Mouse (Mus musculus) frontal cortex, postnatal 25 days (tissue): ENCODE measurements at regions not wholly inside any gene's neighbourhood (a gene's known extent, or its start where the extent isn't known, plus 50 kb on each side); places are given as distances from the start of the nearest gene placed in this dataset.

Source experiments
- DNase-seq, 2 experiments: peaks; one replicate each; pipeline ENCODE4 v3.0.0; 2022; ENCODE audit warnings: low spot score in 2 of 2

GRCm38 (mm10) chr16:87295727-87296126 lies 58.3 kb upstream of the N6amt1 start:
- no peak for DNase-seq

GRCm38 (mm10) chr16:87292826-87293225 lies 61.2 kb upstream of the N6amt1 start:
- DNase-seq: no peak

GRCm38 (mm10) chr16:87291716-87292115 lies 62.3 kb upstream of the N6amt1 start:
- DNase-seq: no peak

GRCm38 (mm10) chr16:87285639-87286038 lies 68.3 kb upstream of the N6amt1 start:
- no peak for DNase-seq

GRCm38 (mm10) chr16:87284835-87285510 lies 69.0 kb upstream of the N6amt1 start:
- DNase-seq: no peak

- no peak for DNase-seq
These were observed 75.5 kb upstream of the N6amt1 start for GRCm38 (mm10) chr16:87278518-87278917.

GRCm38 (mm10) chr16:87272363-87272762 lies 81.6 kb upstream of the N6amt1 start:
- DNase-seq: no peak

- DNase-seq: no peak
These were observed 85.8 kb upstream of the N6amt1 start for GRCm38 (mm10) chr16:87267954-87268804.

- no peak for DNase-seq
These were observed 86.5 kb upstream of the N6amt1 start for GRCm38 (mm10) chr16:87267517-87267916.

GRCm38 (mm10) chr16:87263571-87263970 lies 90.4 kb upstream of the N6amt1 start:
- no peak for DNase-seq

DNA sequence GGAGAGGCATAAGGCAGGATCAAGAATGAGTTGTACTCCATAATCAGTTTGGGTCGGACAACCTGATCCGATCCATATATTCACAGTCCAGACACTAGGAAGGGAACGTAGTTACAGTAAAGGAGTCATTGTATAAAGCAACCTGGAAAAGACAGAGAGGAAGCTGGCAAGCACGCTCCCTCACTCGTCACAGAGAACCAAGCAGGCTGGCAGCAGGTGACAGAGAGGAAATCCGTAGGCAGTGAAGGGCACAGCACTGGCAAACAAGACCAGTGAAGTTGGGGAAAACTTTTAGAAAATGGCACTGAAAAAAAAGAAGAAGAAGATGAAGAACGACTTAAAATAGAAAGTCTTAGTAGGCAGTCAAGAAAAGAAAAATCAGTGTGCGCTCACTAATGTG lies 90.9 kb upstream of the N6amt1 start:
- DNase-seq: no peak

- no peak for DNase-seq
These were observed 91.5 kb upstream of the N6amt1 start for GRCm38 (mm10) chr16:87262497-87262896.

- no peak for DNase-seq
These were observed 92.5 kb upstream of the N6amt1 start for GRCm38 (mm10) chr16:87261527-87261926.

DNA sequence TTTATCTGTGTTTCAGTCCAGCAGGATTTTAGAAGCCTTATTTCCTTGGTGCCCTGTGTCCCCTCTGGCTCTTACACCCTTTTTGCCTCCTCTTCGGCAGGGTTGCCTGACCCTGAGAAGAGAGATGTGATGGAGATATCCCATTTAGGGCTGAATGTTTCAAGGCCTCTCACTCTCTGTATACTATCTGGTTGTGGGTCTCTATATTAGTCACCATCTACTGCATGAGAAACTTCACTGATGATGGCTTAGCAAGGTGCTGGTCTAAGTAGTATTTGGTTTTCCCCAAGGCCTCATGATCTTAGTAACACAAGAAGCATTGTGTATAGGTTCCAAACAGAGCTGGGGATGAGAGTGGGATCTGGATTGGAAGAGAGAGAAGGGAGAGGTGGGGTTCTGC lies 99.2 kb upstream of the N6amt1 start:
- DNase-seq: no peak

DNA sequence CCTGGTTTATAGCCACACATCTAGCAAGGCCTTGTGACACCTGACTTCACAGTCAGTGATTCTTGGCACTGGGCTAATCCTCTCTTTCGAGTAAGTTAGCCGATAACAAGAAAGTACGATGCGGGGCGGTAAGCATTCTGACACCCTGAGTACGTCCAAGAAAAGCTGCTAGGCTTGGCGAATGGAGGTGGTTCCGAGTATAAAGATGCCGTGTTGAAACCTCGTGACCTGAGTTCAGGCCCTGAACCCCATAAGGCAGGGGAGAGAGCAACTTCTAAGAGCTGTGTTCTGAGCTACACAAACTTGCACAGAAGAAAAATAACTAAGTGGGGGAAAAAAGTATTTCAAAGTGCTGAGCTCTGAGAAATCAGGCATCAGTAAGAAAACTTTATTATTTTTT lies 103.5 kb upstream of the N6amt1 start:
- no peak for DNase-seq

DNA sequence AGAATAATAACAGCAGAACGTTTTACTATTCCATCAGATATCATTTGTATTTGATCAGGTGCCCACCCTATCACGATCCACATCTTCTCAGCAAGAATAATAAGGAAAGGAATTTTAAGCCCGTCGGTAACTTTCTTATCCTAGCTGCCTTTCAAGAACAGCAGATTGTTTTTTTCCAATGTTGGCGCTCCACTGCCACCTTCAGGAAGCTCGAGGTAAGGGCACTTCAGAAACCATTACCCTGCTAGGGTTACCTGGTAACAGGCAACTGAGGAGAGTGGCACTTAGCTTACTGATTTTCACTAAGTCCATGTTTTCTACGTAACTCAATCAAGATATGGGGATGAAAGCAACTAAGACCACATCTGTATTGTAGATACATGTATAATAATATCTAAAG lies 104.1 kb upstream of the N6amt1 start:
- DNase-seq: no peak

- DNase-seq: peak in 1 of 2 experiments; percentile 11
These were observed 105.4 kb upstream of the N6amt1 start for GRCm38 (mm10) chr16:87248501-87249030.

- peak; percentile 20 to 22 for DNase-seq
These were observed 107.8 kb upstream of the N6amt1 start for GRCm38 (mm10) chr16:87245933-87246791.

- DNase-seq: no peak
These were observed 108.5 kb upstream of the N6amt1 start for GRCm38 (mm10) chr16:87245441-87245840.

- DNase-seq: no peak
These were observed 112.0 kb upstream of the N6amt1 start for GRCm38 (mm10) chr16:87242027-87242426.

- no peak for DNase-seq
These were observed 114.9 kb upstream of the N6amt1 start for GRCm38 (mm10) chr16:87239105-87239504.

DNA sequence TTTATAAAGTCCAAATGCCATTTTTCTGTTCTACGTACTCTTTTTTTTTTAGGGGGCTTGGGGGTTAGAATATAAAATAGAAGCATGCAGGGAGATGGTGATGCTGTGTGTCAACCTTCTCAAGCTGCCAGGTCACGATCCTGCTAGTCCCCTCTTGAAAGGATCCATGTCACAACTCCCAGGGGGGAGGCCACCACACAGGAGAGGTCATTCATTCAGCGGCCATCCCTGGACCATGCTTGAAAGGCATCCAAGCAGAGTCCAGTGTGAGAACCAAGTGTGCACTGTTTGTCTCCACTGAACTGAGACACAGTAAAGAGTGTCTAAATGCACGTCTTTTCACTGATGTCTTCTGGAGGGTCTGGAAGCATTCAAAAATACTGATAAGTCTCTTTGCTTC lies 119.8 kb upstream of the N6amt1 start:
- DNase-seq: no peak
